Mouse (Mus musculus) heart, postnatal 0 days (tissue): ENCODE data around the gene Trmt61a. TPM values are rescaled to one million over a fixed set of nuclear protein-coding genes. Genes with fewer than 3 reads are reported as not detected.

Experiments used
- ATAC-seq: fragments of 200-750 bp; cut with Nextera tagmentation; 2 replicates; pipeline ENCODE4 v1.8.0; 2017; ENCODE audit warnings: low read depth, moderate number of reproducible peaks, moderate library complexity; ENCODE audit not compliant: insufficient read depth
- DNase-seq: peaks from one replicate; pipeline ENCODE4 v3.0.0-alpha.2; 2016; ENCODE audit warnings: low spot score
- H3K27ac ChIP-seq: fragments of 300-500 bp; sonication (generic); 2 replicates; pipeline ENCODE4 v1.5.1; 2014; ENCODE audit warnings: low read depth, mild to moderate bottlenecking
- H3K27me3 ChIP-seq: fragments of 300-500 bp; sonication (generic); 2 replicates; pipeline ENCODE4 v1.6.1; 2014; ENCODE audit warnings: low read length, mixed read lengths; ENCODE audit not compliant: control insufficient read depth, insufficient read depth
- H3K36me3 ChIP-seq: fragments of 300-500 bp; sonication (generic); replicated peaks from 2 replicates; pipeline ENCODE4 v1.6.1; 2014; ENCODE audit warnings: low read length, mixed read lengths; ENCODE audit not compliant: control insufficient read depth, insufficient read depth
- H3K4me1 ChIP-seq: fragments of 300-500 bp; sonication (generic); 2 replicates; pipeline ENCODE4 v1.6.1; 2014; ENCODE audit warnings: antibody characterized with exemption; ENCODE audit not compliant: control insufficient read depth, insufficient read depth
- H3K4me2 ChIP-seq: fragments of 300-500 bp; sonication (generic); 2 replicates; pipeline ENCODE4 v1.6.1; 2014; ENCODE audit warnings: low read depth, mild to moderate bottlenecking, low read length, moderate library complexity
- H3K4me3 ChIP-seq: fragments of 300-500 bp; sonication (generic); 2 replicates; pipeline ENCODE4 v1.5.1; 2014; ENCODE audit warnings: low read depth, low read length
- H3K9ac ChIP-seq: fragments of 300-500 bp; sonication (generic); replicated peaks from 2 replicates; pipeline ENCODE4 v1.6.1; 2014; ENCODE audit warnings: low read depth, low read length, mixed read lengths
- H3K9me3 ChIP-seq: fragments of 300-500 bp; sonication (generic); replicated peaks from 2 replicates; pipeline ENCODE4 v1.6.1; 2016; ENCODE audit warnings: low read length; ENCODE audit not compliant: control insufficient read depth
- CTCF ChIP-seq: IDR thresholded peaks from 2 replicates; pipeline ENCODE4 v1.5.1; 2016; ENCODE audit warnings: antibody characterized with exemption, control low read depth, low read depth
- EP300 ChIP-seq: IDR thresholded peaks from 2 replicates; pipeline ENCODE4 v1.6.1; 2016; ENCODE audit warnings: antibody characterized with exemption, low read depth
- WGBS: fragments of 180-500 bp; shearing (Covaris S2); extraction: QIAGEN DNeasy Blood & Tissue Kit; methylation state at CpG from one replicate; pipeline ENCODE4 v1.1.7; 2014; 5-methylcytosine and 5-hydroxymethylcytosine counted together
- polyA plus RNA-seq: library from polyadenylated mRNA; unstranded; fragments of >200 nt; fragmentation: Nextera tagmentation; extraction: Ambion mirVana; gene quantifications from 2 replicates; pipeline ENCODE4 v1.2.1, GENCODE M21; 2015
- total RNA-seq: library from RNA; depleted of rRNA; stranded (reverse); fragments of >200 nt; gene quantifications from 2 replicates; pipeline ENCODE4 v1.2.3, GENCODE M21; 2014; ENCODE audit warnings: low replicate concordance

Gene Trmt61a
- total and polyA plus RNA-seq, 2 experiments from 2014 or later: 6.1 to 24.9 TPM

DNA sequence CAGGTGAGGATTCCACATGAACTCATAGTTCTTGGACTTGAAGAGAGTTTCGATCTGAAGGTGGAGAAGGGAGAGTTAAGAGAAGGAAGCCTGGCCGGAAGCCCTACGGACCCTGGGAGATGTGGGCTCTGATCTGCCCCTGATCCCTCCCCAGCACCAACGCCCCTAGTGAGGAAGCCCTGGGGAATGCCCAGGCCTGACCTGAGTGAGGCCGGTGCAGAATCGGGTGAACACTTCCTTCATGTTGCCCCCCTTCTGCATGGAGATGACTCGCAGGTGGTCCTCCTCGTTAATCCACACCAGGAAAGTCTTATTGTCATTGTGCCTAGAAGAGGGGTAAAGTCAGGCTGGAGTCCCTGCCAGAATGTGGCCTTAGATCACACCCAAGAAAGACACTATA, 7.9 kb upstream of the Trmt61a start:
- WGBS: 75% methylated on average over 8 of the region's 8 CpGs
- H3K9me3 ChIP-seq: no peaks in the 10 kb centered on the region
- ATAC-seq (no peak), DNase-seq (no peak)
- peaks cover 28% of the 10 kb centered on the region for H3K4me1 ChIP-seq
- no peak overlapping the region for H3K27ac ChIP-seq
- H3K36me3 ChIP-seq: no peaks in the 10 kb centered on the region
- no peak overlapping the region for H3K4me3 ChIP-seq
- peaks cover 6% of the 10 kb centered on the region; the same call in 1 of the 2 replicates for H3K27me3 ChIP-seq
- TF ChIP-seq CTCF (no peak), EP300 (no peak)
- no peak overlapping the region for H3K9ac ChIP-seq
- H3K4me2 ChIP-seq: no peak overlapping the region

DNA sequence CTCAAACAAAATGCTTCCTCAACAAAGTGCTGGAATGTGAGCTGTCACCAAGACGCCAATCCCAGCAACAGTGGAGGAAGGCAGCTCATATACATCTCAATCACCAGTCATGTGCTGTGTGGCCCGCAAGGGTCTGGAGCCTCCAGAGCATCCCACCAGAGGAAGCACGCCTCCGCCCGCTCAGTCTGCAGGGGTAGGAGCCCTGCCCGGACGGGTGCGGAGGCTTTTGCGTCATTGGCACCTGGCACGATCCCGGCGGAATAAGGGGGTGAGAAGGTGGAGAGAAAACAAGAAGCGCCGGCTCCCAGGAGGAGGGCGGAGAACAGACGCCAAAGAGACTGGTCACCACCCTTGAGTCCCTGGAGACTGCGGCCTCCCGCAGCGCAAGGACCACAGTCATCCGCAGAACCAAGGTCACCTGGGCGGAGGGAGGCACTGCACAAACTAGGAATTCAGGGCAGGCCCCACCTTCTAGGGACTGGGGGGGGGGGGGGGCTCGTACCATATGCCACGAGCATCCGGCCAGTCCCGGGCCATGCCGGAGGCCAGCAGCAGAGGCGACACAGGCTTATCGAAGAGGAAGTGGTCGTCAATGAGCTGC, 7.4 kb upstream of the Trmt61a start:
- H3K4me2 ChIP-seq: peak overlapping the region; percentile 97
- WGBS: 31% methylated on average over 29 of the region's 29 CpGs
- peaks cover 6% of the 10 kb centered on the region; the same call in 1 of the 2 replicates for H3K27me3 ChIP-seq
- no peak for DNase-seq
- H3K36me3 ChIP-seq: no peaks in the 10 kb centered on the region
- peak overlapping the region; percentile 58 for H3K4me3 ChIP-seq
- H3K27ac ChIP-seq: no peak overlapping the region
- no peak for TF ChIP-seq CTCF
- TF ChIP-seq EP300: no peak
- H3K9me3 ChIP-seq: no peaks in the 10 kb centered on the region
- ATAC-seq: no peak
- H3K9ac ChIP-seq: peak overlapping the region; percentile 56; the same call in 1 of the 2 replicates
- H3K4me1 ChIP-seq: peaks cover 31% of the 10 kb centered on the region

DNA sequence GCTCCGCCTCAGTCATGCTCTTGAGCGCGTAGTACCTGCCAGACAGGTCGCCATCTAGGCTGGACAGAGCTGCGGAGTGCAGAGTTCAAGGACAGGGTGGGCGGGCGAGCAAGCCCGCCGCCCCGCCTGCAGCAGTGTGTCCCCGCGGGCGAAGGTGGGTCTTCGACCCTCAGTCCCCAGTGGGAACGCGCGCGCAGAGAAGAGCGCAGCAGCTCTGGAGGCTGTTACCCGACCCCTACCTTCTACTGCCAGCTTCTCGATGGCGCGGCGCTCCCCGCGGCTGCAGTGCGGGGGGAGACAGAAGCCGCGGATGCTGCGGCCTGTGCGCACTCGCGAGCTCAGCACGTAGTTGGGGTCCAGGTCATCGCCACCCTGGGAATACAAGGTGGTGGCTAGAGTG, 6.9 kb upstream of the Trmt61a start:
- H3K4me3 ChIP-seq: peak overlapping the region; percentile 58

DNA sequence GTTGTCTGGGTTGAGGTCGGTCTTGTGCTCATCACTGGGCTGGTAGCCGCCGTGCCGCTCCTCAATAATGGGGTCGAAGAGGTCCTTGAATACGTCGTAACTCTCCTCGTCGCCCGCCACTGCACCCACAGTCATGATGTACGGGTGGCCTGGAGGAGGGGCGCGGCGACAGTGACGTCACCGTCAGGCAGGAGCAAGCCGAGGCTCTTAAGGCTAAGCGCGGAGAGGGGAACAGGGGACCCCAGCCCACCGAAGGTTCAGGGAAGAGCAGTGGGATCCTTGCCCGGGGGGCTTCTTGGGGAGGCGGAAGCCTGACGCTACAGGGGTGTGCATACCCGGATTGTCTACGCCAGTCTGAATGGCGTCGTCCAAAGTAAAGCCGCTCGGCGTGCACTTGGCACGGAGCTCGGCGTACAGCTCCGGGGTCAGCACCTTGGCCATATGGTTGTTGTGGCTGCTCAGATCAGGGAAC, 6.4 kb upstream of the Trmt61a start:
- H3K27ac ChIP-seq: peak overlapping the region; percentile 40
- peak overlapping the region; percentile 58 for H3K4me3 ChIP-seq
- peak; percentile 63 for DNase-seq
- H3K27me3 ChIP-seq: peaks cover 6% of the 10 kb centered on the region; the same call in 1 of the 2 replicates
- no peaks in the 10 kb centered on the region for H3K9me3 ChIP-seq
- no peak for TF ChIP-seq CTCF
- TF ChIP-seq EP300: no peak
- peak overlapping the region; percentile 97 for H3K4me2 ChIP-seq
- no peaks in the 10 kb centered on the region for H3K36me3 ChIP-seq
- H3K9ac ChIP-seq: peak overlapping the region; percentile 56
- H3K4me1 ChIP-seq: peaks cover 30% of the 10 kb centered on the region
- ATAC-seq: peak; percentile 13; the same call in 1 of the 2 replicates
- WGBS: under 1% methylated on average over 34 of the region's 34 CpGs

More for the DNA sequence above, 6.9 kb upstream of the Trmt61a start:
- DNase-seq (no peak), ATAC-seq (no peak)
- peaks cover 6% of the 10 kb centered on the region; the same call in 1 of the 2 replicates for H3K27me3 ChIP-seq
- H3K4me1 ChIP-seq: peaks cover 30% of the 10 kb centered on the region
- H3K9ac ChIP-seq: peak overlapping the region; percentile 56
- no peak overlapping the region for H3K27ac ChIP-seq
- 3% methylated on average over 31 of the region's 35 CpGs for WGBS
- H3K9me3 ChIP-seq: no peaks in the 10 kb centered on the region
- H3K36me3 ChIP-seq: no peaks in the 10 kb centered on the region
- TF ChIP-seq EP300 (no peak), CTCF (no peak)
- H3K4me2 ChIP-seq: peak overlapping the region; percentile 97

DNA sequence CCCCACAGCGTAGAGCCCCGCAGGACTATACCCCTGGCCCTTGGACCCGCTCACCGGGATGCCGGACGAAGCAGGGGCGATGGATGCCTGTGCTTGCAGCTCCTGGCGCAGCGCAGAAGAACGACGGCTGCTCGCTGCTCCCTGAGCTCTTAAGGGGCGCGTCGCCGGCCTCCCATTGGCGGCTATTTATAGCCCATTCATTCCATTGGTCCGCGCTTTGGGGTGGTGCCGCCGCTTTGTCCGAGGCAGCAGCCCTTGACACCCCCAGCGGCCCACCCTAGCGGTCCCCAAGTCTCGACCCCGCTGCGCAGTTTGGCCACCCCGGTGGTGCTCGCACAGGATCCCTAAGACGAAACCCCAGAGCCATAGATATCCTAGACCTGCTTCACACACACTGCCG, 5.7 kb upstream of the Trmt61a start, which contains the start of gene Ckb:
Ckb (minus strand) TSS at position 163 of the 400 bp plus-strand sequence.
- Histone ChIP-seq H3K9ac (peak within 1 kb of the TSS; percentile 56), H3K4me2 (peak within 1 kb of the TSS; percentile 97), H3K27ac (peak within 1 kb of the TSS; percentile 40), H3K4me3 (peak within 1 kb of the TSS; percentile 58), H3K27me3 (peaks cover 6% of the 10 kb centered on the region; the same call in 1 of the 2 replicates), H3K9me3 (no peaks in the 10 kb centered on the region), H3K36me3 (no peaks in the 10 kb centered on the region), H3K4me1 (peaks cover 33% of the 10 kb centered on the region)
- peak; percentile 56 for ATAC-seq
- peak; percentile 79 for DNase-seq
- no peak for TF ChIP-seq CTCF
- no peak for TF ChIP-seq EP300
- WGBS: 0% methylated on average over 31 of the region's 31 CpGs
